Mouse (Mus musculus) B cell, adult (primary cell): ENCODE measurements around the gene Galp. TPM values are rescaled to one million over a fixed set of nuclear protein-coding genes. Genes with fewer than 3 reads are reported as not detected.

Source experiments
- total RNA-seq: library from RNA; stranded (reverse); gene quantifications from 4 replicates; pipeline ENCODE4 v1.2.4, GENCODE M21; 2023; ENCODE audit not compliant: inconsistent age

Galp gene
- total RNA-seq: not detected in 4 replicates

GRCm38 (mm10) chr7:6196790-6197189 is at the start of gene Galp:
TSS of gene Galp (plus strand) at chr7:6197090.

GRCm38 (mm10) chr7:6155901-6156411 is 40.9 kb upstream of the Galp start, which contains the start of gene Zfp787:
TSS of gene Zfp787 (minus strand) at chr7:6155997.

GRCm38 (mm10) chr7:6172006-6172649 is 24.8 kb upstream of the Galp start, which contains the start of gene Zfp444:
TSS of gene Zfp444 (plus strand) at chr7:6172226.

GRCm38 (mm10) chr7:6221978-6222377 is 25.1 kb downstream of the Galp start, which contains the start of gene Zscan5b:
TSS of gene Zscan5b (plus strand) at chr7:6222278.

GRCm38 (mm10) chr7:6252410-6252809 is 55.5 kb downstream of the Galp start, which contains the start of gene Epp13:
TSS of gene Epp13 (plus strand) at chr7:6252710.

Other genes starting within 250 kb of the Galp start
- not detected in 4 replicates for gene Vmn1r65, start 186.1 kb upstream of the Galp start, total RNA-seq
- gene Nlrp4c, start 151.9 kb upstream of the Galp start, total RNA-seq: not detected in 4 replicates
- 33.1 to 49.2 TPM (median 36.1 TPM) in 4 replicates for gene Zfp787, start 41.1 kb upstream of the Galp start, total RNA-seq
- 21.1 to 27.3 TPM (median 25.1 TPM) in 4 replicates for gene Zfp444, start 24.9 kb upstream of the Galp start, total RNA-seq
- not detected in 4 replicates for gene Zscan5b, start 25.2 kb downstream of the Galp start, total RNA-seq
- not detected in 4 replicates for gene Epp13, start 55.6 kb downstream of the Galp start, total RNA-seq
- gene Zfp667, start 89.5 kb downstream of the Galp start, total RNA-seq: 7.2 to 8.5 TPM (median 7.8 TPM) in 4 replicates
- gene Zfp583, start 134.2 kb downstream of the Galp start, total RNA-seq: 1.6 to 4.0 TPM (median 2.1 TPM) in 4 replicates
- 0.48 to 0.99 TPM (median 0.68 TPM) in 4 replicates for gene Gm3854, start 146.7 kb downstream of the Galp start, total RNA-seq
- gene Zfp78, start 166.2 kb downstream of the Galp start, total RNA-seq: 1.1 to 2.4 TPM (median 1.8 TPM) in 4 replicates
- gene Zfp28, start 186.2 kb downstream of the Galp start, total RNA-seq: 3.7 to 6.1 TPM (median 4.8 TPM) in 4 replicates
- not detected in 4 replicates for gene Smim17, start 201.6 kb downstream of the Galp start, total RNA-seq
- not detected in 4 replicates for gene Gm20715, start 213.2 kb downstream of the Galp start, total RNA-seq
- gene Olfr1344, start 241.6 kb downstream of the Galp start, total RNA-seq: not detected in 4 replicates